Mouse (Mus musculus) heart, embryonic 15.5 days (tissue): ENCODE measurements around the gene Anxa9. TPM values are rescaled to one million over a fixed set of nuclear protein-coding genes. Genes with fewer than 3 reads are reported as not detected.
"Not testable (repeated sequence)": the region's sequence is repeated elsewhere in the genome, so short reads cannot be mapped to it uniquely, and the experiment has no call there.

Source experiments
- ATAC-seq: fragments of 200-750 bp; cut with Nextera tagmentation; replicated peaks from 2 replicates; pipeline ENCODE4 v1.8.0; 2017; ENCODE audit warnings: low read depth, moderate TSS enrichment; ENCODE audit not compliant: insufficient number of reproducible peaks, insufficient read depth, low FRiP score
- H3K27ac ChIP-seq: fragments of 300-500 bp; sonication (generic); 2 replicates; pipeline ENCODE4 v1.5.1; 2015; ENCODE audit warnings: mild to moderate bottlenecking, inconsistent platforms
- H3K27me3 ChIP-seq: fragments of 300-500 bp; sonication (generic); 2 replicates; pipeline ENCODE4 v1.6.1; 2015; ENCODE audit warnings: inconsistent platforms
- H3K36me3 ChIP-seq: fragments of 300-500 bp; sonication (generic); 2 replicates; pipeline ENCODE4 v1.6.1; 2015; ENCODE audit warnings: mild to moderate bottlenecking, inconsistent platforms
- H3K4me1 ChIP-seq: fragments of 300-500 bp; sonication (generic); replicated peaks from 2 replicates; pipeline ENCODE4 v1.6.1; 2015; ENCODE audit warnings: inconsistent platforms
- H3K4me2 ChIP-seq: fragments of 300-500 bp; sonication (generic); 2 replicates; pipeline ENCODE4 v1.6.1; 2015; ENCODE audit warnings: inconsistent platforms, mild to moderate bottlenecking, moderate library complexity
- H3K4me3 ChIP-seq: fragments of 300-500 bp; sonication (generic); 2 replicates; pipeline ENCODE4 v1.5.1; 2015; ENCODE audit warnings: mild to moderate bottlenecking, inconsistent platforms
- H3K9ac ChIP-seq: fragments of 300-500 bp; sonication (generic); 2 replicates; pipeline ENCODE4 v1.6.1; 2015; ENCODE audit warnings: mild to moderate bottlenecking, inconsistent platforms
- H3K9me3 ChIP-seq: fragments of 300-500 bp; sonication (generic); replicated peaks from 2 replicates; pipeline ENCODE4 v1.6.1; 2016; ENCODE audit warnings: inconsistent platforms
- WGBS: fragments of 180-500 bp; shearing (Covaris S2); methylation state at CpG from one replicate; pipeline ENCODE4 v1.1.7; 2015; ENCODE audit warnings: mixed read lengths; 5-methylcytosine and 5-hydroxymethylcytosine counted together
- polyA plus RNA-seq: library from polyadenylated mRNA; unstranded; fragments of >200 nt; fragmentation: Nextera tagmentation; extraction: Ambion mirVana; gene quantifications from 2 replicates; pipeline ENCODE4 v1.2.1, GENCODE M21; 2015

Gene Anxa9
- polyA plus RNA-seq = 0.64 and 1.2 TPM in 2 replicates

DNA sequence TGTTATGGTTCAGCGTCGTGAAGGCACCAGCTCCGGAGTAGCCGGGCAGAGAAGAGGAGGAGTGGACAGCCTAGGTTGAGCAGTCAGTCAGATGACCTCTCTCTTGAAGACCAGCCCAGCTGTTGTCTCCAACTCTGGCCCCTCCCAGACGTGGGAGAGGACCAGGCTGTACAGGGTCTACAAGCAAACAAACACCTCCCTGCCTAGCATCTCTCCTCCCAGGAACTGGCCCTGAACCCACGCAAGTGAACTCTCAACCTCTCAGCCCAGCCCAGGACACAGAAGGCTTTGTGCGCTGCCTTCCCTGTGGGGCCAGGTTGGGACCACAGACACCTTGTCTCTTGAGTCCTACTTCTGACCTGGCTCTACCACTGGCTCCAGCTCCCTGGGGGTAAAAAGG lies at the start of gene Anxa9:
Gene Anxa9, minus strand, starts transcription at position 77 of the 400 bp plus-strand sequence.
- Histone ChIP-seq H3K36me3 (no peaks in the 10 kb centered on the region), H3K27ac (no peak within 1 kb of the TSS), H3K9me3 (no peaks in the 10 kb centered on the region), H3K4me2 (no peak within 1 kb of the TSS), H3K4me1 (peaks cover 7% of the 10 kb centered on the region), H3K27me3 (no peaks in the 10 kb centered on the region), H3K4me3 (no peak within 1 kb of the TSS), H3K9ac (no peak within 1 kb of the TSS)
- 46% methylated on average over 7 of the region's 7 CpGs for WGBS
- ATAC-seq = 0 out of 2 replicates have a peak, but pooled peaks have one; percentile 41

DNA sequence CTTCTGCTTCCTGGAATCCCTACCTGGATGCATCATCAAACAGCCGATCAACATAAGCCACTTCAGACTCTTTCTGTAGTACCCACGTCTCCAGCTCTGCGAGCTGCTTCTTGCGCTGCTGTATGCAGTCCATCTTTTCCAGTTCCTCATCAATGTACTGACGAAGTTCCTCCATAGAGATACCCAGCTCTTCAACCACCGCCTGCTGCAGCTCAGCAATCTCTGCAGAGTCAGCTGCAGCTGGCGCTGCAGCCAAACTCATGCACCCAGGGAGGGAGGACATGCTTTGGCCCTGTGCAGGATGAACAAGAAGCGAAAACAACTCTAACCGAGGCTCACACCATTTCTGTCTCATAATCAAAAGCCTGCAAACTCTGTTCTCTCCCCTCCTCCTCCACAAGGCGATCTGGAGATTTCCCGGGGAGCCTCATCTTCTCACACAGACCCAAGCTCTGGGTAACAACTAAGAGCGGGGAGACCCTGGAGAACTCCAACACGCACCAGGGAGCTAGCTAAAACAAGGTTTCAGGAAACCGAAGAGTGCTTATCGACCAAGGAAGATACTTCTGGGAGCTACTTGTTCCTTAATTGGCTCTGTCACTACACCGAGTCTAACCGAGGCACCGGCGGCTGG lies 49.1 kb upstream of the Anxa9 start:
- Histone ChIP-seq H3K4me2 (peak overlapping the region; percentile 55), H3K4me3 (peak overlapping the region; percentile 56), H3K36me3 (peaks cover 22% of the 10 kb centered on the region)
- WGBS = 20% methylated on average over 12 of the region's 19 CpGs
- H3K27ac ChIP-seq, H3K4me1 ChIP-seq, H3K9ac ChIP-seq, H3K27me3 ChIP-seq, H3K9me3 ChIP-seq, ATAC-seq: not testable (repeated sequence)

DNA sequence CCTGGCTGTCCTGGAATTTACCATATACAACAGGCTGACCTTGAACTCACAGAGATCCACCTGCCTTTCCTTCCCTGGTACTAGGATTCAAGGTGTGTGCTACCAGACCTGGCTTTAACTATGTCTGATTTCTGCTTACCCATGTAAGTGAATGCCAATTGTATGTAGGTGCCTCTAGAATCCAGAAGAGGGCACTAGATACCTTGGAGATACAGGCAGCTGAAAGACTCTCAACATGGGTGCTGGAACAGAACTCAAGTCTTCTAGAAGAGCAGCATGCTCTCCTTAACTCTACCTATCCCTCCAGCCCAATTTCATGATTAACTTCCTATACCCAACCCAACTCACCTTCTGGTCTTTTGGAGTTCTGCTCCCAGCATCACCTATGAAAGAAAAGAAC lies 42.5 kb upstream of the Anxa9 start:
- Histone ChIP-seq H3K9me3 (no peaks in the 10 kb centered on the region), H3K27ac (no peak overlapping the region), H3K36me3 (peaks cover 80% of the 10 kb centered on the region), H3K4me1 (no peaks in the 10 kb centered on the region), H3K4me2 (no peak overlapping the region), H3K27me3 (no peaks in the 10 kb centered on the region), H3K9ac (no peak overlapping the region), H3K4me3 (no peak overlapping the region)
- no peak for ATAC-seq

DNA sequence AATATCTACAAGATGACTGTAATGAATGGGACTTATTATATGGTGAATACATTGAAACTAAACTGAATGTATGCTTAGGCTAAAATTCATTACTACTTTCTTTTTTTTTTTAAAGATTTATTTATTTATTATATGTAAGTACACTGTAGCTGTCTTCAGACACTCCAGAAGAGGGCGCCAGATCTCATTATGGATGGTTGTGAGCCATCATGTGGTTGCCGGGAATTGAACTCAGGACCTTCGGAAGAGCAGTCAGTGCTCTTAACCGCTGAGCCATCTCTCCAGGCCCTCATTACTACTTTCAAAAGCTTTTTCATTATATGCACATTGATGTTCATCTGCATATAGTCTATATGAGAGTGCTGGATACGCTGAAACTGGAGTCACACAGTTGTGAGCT lies 41.4 kb upstream of the Anxa9 start:
- H3K4me2 ChIP-seq, H3K27me3 ChIP-seq, H3K4me3 ChIP-seq, H3K9ac ChIP-seq, ATAC-seq, H3K4me1 ChIP-seq, H3K9me3 ChIP-seq, H3K27ac ChIP-seq: not testable (repeated sequence)
- peaks cover 77% of the 10 kb centered on the region for H3K36me3 ChIP-seq
- WGBS = 93% methylated on average over 5 of the region's 5 CpGs

DNA sequence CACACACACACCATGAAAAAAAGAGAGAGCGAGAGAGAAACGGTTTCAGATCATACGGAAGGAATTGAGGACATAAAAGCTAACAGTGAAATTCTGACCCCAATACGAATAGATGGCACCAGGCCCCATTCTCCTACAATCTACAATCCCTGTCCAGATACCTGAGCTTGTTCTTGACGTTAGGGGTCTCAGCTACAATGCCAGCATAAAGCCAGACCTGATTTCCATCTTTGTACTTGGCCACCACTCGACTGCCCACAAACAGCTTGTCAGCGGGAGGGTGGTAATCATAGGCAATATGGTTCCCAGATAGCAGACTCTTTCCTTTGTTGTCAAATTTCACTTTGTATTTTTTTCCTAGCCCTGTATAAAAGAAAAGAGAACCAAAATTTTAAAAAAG lies 39.5 kb upstream of the Anxa9 start:
- Histone ChIP-seq H3K9ac (no peak overlapping the region), H3K4me1 (no peaks in the 10 kb centered on the region), H3K4me2 (no peak overlapping the region), H3K27ac (no peak overlapping the region), H3K4me3 (no peak overlapping the region), H3K9me3 (no peaks in the 10 kb centered on the region), H3K27me3 (no peaks in the 10 kb centered on the region), H3K36me3 (peaks cover 77% of the 10 kb centered on the region)
- no peak for ATAC-seq
- 90% methylated on average over 7 of the region's 7 CpGs for WGBS

DNA sequence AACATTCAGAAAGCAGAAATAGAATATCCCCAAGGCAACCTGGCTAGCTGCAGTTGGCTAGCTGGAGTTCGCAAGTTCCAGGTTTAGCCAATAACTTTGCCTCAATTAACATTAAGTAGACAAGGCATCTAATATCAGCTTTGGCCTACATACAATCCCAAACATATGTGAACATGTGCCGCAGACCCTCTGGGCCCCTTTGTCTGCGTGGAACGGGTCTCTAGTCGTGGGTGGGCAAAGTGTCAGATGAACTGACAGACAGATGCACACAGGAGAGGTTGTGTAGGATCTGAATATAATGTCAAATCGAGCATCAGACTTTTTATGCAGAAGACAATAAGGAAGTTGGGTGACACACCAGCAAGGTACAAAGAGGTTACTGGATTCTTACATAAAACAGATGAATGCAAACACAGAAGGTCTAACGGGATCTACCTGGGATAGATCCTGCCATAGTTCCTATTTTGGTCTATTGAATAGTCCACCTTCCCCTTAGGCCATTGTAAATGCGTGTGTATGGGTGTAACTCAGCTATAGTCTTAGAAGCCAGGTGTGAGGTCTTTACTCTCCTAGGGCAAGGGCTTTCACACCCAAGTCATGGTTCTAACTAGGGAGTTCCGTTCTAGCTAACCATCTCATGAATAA lies 36.5 kb upstream of the Anxa9 start:
- not testable (repeated sequence) for H3K4me2 ChIP-seq, H3K27me3 ChIP-seq, H3K4me1 ChIP-seq, H3K9me3 ChIP-seq, H3K27ac ChIP-seq, H3K4me3 ChIP-seq, H3K9ac ChIP-seq, ATAC-seq
- peaks cover 82% of the 10 kb centered on the region for H3K36me3 ChIP-seq
- WGBS = 96% methylated on average over 9 of the region's 9 CpGs

DNA sequence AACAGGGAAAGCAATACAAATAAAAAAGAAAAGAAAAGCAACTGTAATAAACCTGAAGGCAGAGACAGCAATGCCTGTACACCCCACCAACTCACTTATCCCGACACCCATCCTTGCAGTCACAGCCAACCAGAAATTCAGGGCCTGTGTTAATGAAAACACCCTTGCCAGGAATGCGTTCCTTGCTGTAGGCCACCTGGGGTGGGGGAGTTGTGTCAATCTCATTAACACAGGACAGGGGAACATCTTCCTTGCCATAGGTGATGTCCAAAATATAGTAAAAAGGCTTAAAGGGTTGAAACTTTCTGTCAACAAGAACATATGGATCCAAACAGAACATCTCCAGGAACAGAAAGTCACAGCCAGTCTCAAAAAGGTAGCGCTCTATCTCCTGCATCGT lies 31.3 kb upstream of the Anxa9 start:
- Histone ChIP-seq H3K9me3 (no peaks in the 10 kb centered on the region), H3K9ac (no peak overlapping the region), H3K36me3 (peaks cover 84% of the 10 kb centered on the region), H3K4me2 (no peak overlapping the region), H3K27me3 (no peaks in the 10 kb centered on the region), H3K27ac (no peak overlapping the region), H3K4me3 (no peak overlapping the region), H3K4me1 (no peaks in the 10 kb centered on the region)
- 91% methylated on average over 4 of the region's 4 CpGs for WGBS
- ATAC-seq = no peak

DNA sequence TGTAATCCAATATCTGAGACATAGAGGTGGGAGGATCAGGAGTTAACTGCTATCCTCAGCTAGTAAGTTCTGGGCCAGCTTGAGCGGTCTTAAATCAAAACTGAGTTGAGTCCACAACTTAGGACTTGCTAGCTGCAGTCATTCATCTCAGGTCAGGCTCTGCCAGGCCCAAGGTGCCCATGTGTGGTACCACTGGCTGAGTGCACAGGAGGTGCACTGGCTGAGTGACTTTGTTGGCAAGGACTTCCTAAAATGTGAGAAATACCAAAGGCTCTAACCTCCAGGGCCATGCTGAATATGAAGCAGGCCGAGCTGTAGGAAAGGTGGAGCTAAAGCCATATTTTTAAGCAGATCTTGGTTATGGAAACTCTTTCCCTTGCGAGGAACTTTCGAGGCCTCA lies 30.4 kb upstream of the Anxa9 start:
- Histone ChIP-seq H3K9me3 (no peaks in the 10 kb centered on the region), H3K4me1 (no peaks in the 10 kb centered on the region), H3K4me3 (no peak overlapping the region), H3K27me3 (no peaks in the 10 kb centered on the region), H3K4me2 (no peak overlapping the region), H3K36me3 (peaks cover 84% of the 10 kb centered on the region), H3K27ac (no peak overlapping the region), H3K9ac (no peak overlapping the region)
- ATAC-seq = no peak
- 95% methylated on average over 4 of the region's 4 CpGs for WGBS

DNA sequence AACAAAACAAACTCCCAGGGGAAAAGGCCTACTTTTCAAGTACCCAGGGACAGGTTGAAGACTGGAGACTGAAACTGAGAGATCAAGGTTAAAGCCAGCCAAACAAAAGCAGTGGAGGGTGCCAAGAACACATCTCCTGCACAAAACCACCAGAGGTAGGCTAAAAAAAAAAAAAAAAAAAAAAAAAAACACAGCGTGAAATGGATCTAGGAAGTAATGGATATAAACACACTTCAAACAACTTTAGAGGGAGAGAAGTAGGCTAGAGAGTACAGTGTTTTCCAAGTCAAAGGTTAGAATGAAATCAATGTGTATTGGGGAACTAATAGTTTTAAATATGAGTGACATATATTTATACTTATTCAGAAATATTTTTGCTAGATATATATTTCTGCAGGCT lies 24.6 kb upstream of the Anxa9 start:
- Histone ChIP-seq H3K9me3 (no peaks in the 10 kb centered on the region), H3K36me3 (peaks cover 51% of the 10 kb centered on the region), H3K4me3 (no peak overlapping the region), H3K4me2 (no peak overlapping the region), H3K27ac (no peak overlapping the region), H3K27me3 (no peaks in the 10 kb centered on the region), H3K9ac (no peak overlapping the region), H3K4me1 (no peaks in the 10 kb centered on the region)
- 90% methylated on average over 1 of the region's 1 CpGs for WGBS
- ATAC-seq = no peak

DNA sequence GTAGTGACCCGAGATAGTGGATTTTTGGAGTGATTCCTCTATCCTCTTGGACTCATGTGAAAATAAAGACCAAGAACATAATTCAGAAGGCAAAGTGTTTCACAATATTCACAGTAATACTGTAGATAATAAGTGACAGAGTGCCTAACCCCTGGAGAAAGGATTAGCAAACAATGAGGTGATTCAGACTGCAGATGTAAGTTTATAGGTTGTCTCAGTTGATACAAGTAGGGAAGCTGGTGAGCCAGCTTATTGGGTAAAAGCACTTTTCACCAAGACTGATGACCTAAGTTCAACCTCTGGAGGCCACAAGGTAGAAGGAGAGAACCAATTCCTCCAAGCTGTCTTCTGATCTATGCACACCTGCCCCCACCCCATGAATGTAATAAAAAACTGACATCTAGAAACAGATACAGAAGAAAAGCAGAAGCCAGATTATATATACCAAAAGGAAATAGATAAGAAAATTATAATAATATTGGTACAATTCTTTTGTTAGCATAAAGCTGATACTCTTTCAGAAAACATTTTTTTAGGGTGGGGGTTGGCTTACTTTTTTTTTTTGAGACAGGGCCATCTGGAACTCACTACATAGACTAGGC lies 21.9 kb upstream of the Anxa9 start:
- Histone ChIP-seq H3K4me1 (no peaks in the 10 kb centered on the region), H3K36me3 (peaks cover 64% of the 10 kb centered on the region), H3K9ac (no peak overlapping the region), H3K27ac (no peak overlapping the region), H3K4me2 (no peak overlapping the region), H3K27me3 (no peaks in the 10 kb centered on the region), H3K9me3 (no peaks in the 10 kb centered on the region), H3K4me3 (no peak overlapping the region)
- WGBS = 78% methylated on average over 1 of the region's 1 CpGs
- ATAC-seq = no peak

DNA sequence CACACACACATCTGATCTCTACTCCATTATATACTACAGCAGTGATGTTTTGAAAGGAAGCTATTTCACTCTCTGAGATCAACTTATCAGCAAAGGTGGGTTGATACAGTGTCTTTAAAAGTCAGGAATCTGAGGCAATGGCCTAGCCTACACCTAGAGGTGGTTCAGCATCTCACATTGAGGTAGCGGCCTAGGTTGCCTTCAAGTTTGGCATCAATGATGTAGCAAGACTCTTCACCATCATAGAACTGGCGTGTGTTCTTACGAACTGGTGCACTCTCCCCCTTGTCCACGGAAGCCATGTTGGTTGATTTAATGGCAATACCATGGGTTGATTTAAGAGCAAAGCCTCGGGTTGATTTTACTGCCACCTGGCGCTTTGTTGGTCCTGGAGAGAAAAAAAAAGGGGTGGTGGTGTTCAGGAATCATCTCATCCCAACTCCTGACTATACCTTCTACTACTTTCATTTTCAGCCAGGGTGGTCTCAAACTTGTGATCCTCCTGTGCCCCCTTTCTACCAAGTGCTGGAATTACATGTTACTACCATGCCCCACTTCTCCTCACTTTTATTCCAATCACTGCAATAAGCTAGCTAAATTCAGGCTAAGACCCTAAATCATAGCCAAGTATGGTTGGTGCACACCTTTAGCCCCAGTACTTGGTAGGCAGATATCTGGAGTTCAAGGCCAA lies 17.6 kb upstream of the Anxa9 start:
- WGBS = 92% methylated on average over 6 of the region's 6 CpGs
- Histone ChIP-seq H3K4me2 (no peak overlapping the region), H3K4me1 (no peaks in the 10 kb centered on the region), H3K36me3 (peaks cover 81% of the 10 kb centered on the region), H3K9me3 (no peaks in the 10 kb centered on the region), H3K4me3 (no peak overlapping the region), H3K9ac (no peak overlapping the region), H3K27me3 (no peaks in the 10 kb centered on the region), H3K27ac (no peak overlapping the region)
- no peak for ATAC-seq
